Mouse (Mus musculus): ENCODE data around the gene Sema5a. TPM values are rescaled to one million over a fixed set of nuclear protein-coding genes. Genes with fewer than 3 reads are reported as not detected.

Sema5a gene
- 5.2 and 6.7 TPM in 2 replicates for polyA plus RNA-seq (2015; fragmentation: Nextera tagmentation; extraction: Ambion mirVana)

DNA sequence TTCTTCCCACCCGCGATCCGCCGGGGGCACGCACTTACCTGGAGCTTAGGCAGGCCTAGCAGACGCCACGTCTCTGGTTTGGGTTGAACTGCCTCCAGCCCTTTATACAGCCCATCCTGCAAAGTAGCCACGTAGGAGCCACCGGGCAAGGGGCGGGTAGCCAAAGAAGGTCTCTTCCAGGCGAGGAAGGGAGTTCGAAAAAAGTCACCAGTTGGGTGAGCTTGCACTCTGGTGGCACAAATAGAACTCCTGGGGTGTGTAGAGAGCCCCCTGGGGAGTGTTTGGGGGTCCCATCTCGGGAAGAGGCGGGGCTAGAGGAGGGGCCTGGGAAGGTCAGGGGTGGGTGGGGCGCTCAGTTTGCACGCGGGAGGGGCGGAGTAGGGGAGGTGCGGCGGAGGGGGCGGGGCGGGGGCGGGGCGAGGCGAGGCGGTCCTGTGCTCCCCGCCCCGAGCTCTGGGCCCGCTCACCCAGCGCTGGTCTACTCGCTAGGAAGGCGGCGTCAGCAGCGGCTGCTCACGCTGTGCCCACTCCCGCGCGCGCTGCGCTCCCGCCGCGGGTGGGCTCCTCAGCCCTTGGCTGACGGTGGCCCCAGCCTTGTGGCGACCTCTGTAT, at the start of gene Sema5a:
Gene Sema5a, plus strand, starts transcription at position 467 of the 612 bp plus-strand sequence.

Other genes with a start within 250 kb of the Sema5a start
- gene Tas2r119, start 67.5 kb upstream of the Sema5a start, polyA plus RNA-seq (2015; fragmentation: Nextera tagmentation; extraction: Ambion mirVana), result not detected in 2 replicates

All from adrenal gland, postnatal 0 days (tissue).